Mouse (Mus musculus): ENCODE results near the gene Ppp6r2.

GRCm38 (mm10) chr15:89322670-89323522 lies 111.5 kb downstream of the Ppp6r2 start, which contains the start of gene Adm2:
- TF ChIP-seq CTCF (IDR thresholded peaks at IDR 0.05; ENCODE audit: low read depth, low read length) (no peak), GATA1 (IDR thresholded peaks at IDR 0.05; ENCODE audit: borderline replicate concordance, low read length) (no peak), POLR2AphosphoS5 (IDR thresholded peaks at IDR 0.05; ENCODE audit: insufficient replicate concordance, low read depth, low read length) (no peak), TAL1 (conservative IDR thresholded peaks at IDR 0.05; ENCODE audit: low read depth, low read length) (no peak)
